Mouse (Mus musculus): ENCODE results near the gene Tsc22d3. TPM values are rescaled to one million over a fixed set of nuclear protein-coding genes. Genes with fewer than 3 reads are reported as not detected.

The Tsc22d3 gene
- polyA plus RNA-seq, 1 experiment, result 87.0 TPM

- H3K4me3 ChIP-seq, result no peak overlapping the region
- H3K79me2 ChIP-seq (ENCODE audit: control insufficient read depth, insufficient read depth), result no peaks in the 10 kb centered on the region
- H3K4me2 ChIP-seq (ENCODE audit: low read depth), result peak overlapping the region; percentile 12
- no peaks in the 10 kb centered on the region for H3K27me3 ChIP-seq (ENCODE audit: control insufficient read depth, insufficient read depth, insufficient read length)
- H3K36me3 ChIP-seq (ENCODE audit: control insufficient read depth, insufficient read depth), result no peaks in the 10 kb centered on the region
- H3ac ChIP-seq (ENCODE audit: control insufficient read depth, insufficient read length), result no peak overlapping the region
- no peak for TF ChIP-seq MYOD1 (IDR thresholded peaks at IDR 0.05; ENCODE audit: control insufficient read depth in 1 of 3, insufficient read length in 2 of 3, low read depth in 2 of 3)
- no peak for TF ChIP-seq MYOG (IDR thresholded peaks at IDR 0.05; ENCODE audit: control insufficient read depth in 1 of 3, insufficient read depth in 1 of 3, insufficient read length in 2 of 3, low read depth in 2 of 3)
- no peak for TF ChIP-seq USF1 (IDR thresholded peaks at IDR 0.05; ENCODE audit: low read depth)
- no peak for TF ChIP-seq MAX (IDR thresholded peaks at IDR 0.05; ENCODE audit: low read depth)
- TF ChIP-seq E2F4 (IDR thresholded peaks at IDR 0.05; ENCODE audit: insufficient read depth), result no peak
- TF ChIP-seq TCF12 (IDR thresholded peaks at IDR 0.05; ENCODE audit: insufficient read depth, poor library complexity, severe bottlenecking), result no peak
- no peak for TF ChIP-seq POLR2A (IDR thresholded peaks at IDR 0.05; ENCODE audit: insufficient read length, low read depth)
- no peak for TF ChIP-seq TCF3 (IDR thresholded peaks at IDR 0.05; ENCODE audit: insufficient read length, low read depth)
- TF ChIP-seq SRF (IDR thresholded peaks at IDR 0.05; ENCODE audit: control insufficient read depth, insufficient read length, low read depth), result no peak
- TF ChIP-seq POLR2AphosphoS2 (IDR thresholded peaks at IDR 0.05; ENCODE audit: insufficient read length, low read depth), result no peak
- TF ChIP-seq REST (IDR thresholded peaks at IDR 0.05; ENCODE audit: insufficient read depth, insufficient read length), result no peak
- TF ChIP-seq CEBPB (IDR thresholded peaks at IDR 0.05; ENCODE audit: insufficient read depth, poor library complexity, severe bottlenecking), result no peak
Measured at GRCm38 (mm10) chrX:140567711-140568407, 32.6 kb downstream of the Tsc22d3 start.

- Histone ChIP-seq H3K36me3 (ENCODE audit: control insufficient read depth, insufficient read depth) (no peaks in the 10 kb centered on the region), H3K79me2 (ENCODE audit: control insufficient read depth, insufficient read depth) (no peaks in the 10 kb centered on the region), H3K4me2 (ENCODE audit: low read depth) (no peak overlapping the region), H3K4me3 (no peak overlapping the region), H3K27me3 (ENCODE audit: control insufficient read depth, insufficient read depth, insufficient read length) (no peaks in the 10 kb centered on the region), H3ac (ENCODE audit: control insufficient read depth, insufficient read length) (no peak overlapping the region)
- no peak for TF ChIP-seq E2F4 (IDR thresholded peaks at IDR 0.05; ENCODE audit: insufficient read depth)
- TF ChIP-seq POLR2AphosphoS2 (IDR thresholded peaks at IDR 0.05; ENCODE audit: insufficient read length, low read depth), result no peak
- no peak for TF ChIP-seq USF1 (IDR thresholded peaks at IDR 0.05; ENCODE audit: low read depth)
- no peak for TF ChIP-seq POLR2A (IDR thresholded peaks at IDR 0.05; ENCODE audit: insufficient read length, low read depth)
- no peak for TF ChIP-seq TCF3 (IDR thresholded peaks at IDR 0.05; ENCODE audit: insufficient read length, low read depth)
Measured at GRCm38 (mm10) chrX:140565759-140566158, 34.7 kb downstream of the Tsc22d3 start.

GRCm38 (mm10) chrX:140565212-140565611 is 35.2 kb downstream of the Tsc22d3 start:
- H3K4me2 ChIP-seq (ENCODE audit: low read depth), result no peak overlapping the region
- H3ac ChIP-seq (ENCODE audit: control insufficient read depth, insufficient read length), result no peak overlapping the region
- no peaks in the 10 kb centered on the region for H3K36me3 ChIP-seq (ENCODE audit: control insufficient read depth, insufficient read depth)
- no peak for TF ChIP-seq TCF12 (IDR thresholded peaks at IDR 0.05; ENCODE audit: insufficient read depth, poor library complexity, severe bottlenecking)
- TF ChIP-seq CEBPB (IDR thresholded peaks at IDR 0.05; ENCODE audit: insufficient read depth, poor library complexity, severe bottlenecking), result no peak
- TF ChIP-seq SRF (IDR thresholded peaks at IDR 0.05; ENCODE audit: control insufficient read depth, insufficient read length, low read depth), result no peak
- no peak overlapping the region for H3K4me3 ChIP-seq
- H3K79me2 ChIP-seq (ENCODE audit: control insufficient read depth, insufficient read depth), result no peaks in the 10 kb centered on the region
- H3K27me3 ChIP-seq (ENCODE audit: control insufficient read depth, insufficient read depth, insufficient read length), result no peaks in the 10 kb centered on the region

- TF ChIP-seq MYOD1 (IDR thresholded peaks at IDR 0.05; ENCODE audit: control insufficient read depth in 1 of 3, insufficient read length in 2 of 3, low read depth in 2 of 3), result no peak
- no peak for TF ChIP-seq POLR2A (IDR thresholded peaks at IDR 0.05; ENCODE audit: insufficient read length, low read depth)
- no peak for TF ChIP-seq POLR2AphosphoS2 (IDR thresholded peaks at IDR 0.05; ENCODE audit: insufficient read length, low read depth)
- TF ChIP-seq USF1 (IDR thresholded peaks at IDR 0.05; ENCODE audit: low read depth), result no peak
- no peak for TF ChIP-seq SRF (IDR thresholded peaks at IDR 0.05; ENCODE audit: control insufficient read depth, insufficient read length, low read depth)
- no peak for TF ChIP-seq MYOG (IDR thresholded peaks at IDR 0.05; ENCODE audit: control insufficient read depth in 1 of 3, insufficient read depth in 1 of 3, insufficient read length in 2 of 3, low read depth in 2 of 3)
- TF ChIP-seq CEBPB (IDR thresholded peaks at IDR 0.05; ENCODE audit: insufficient read depth, poor library complexity, severe bottlenecking), result no peak
- Histone ChIP-seq H3K79me2 (ENCODE audit: control insufficient read depth, insufficient read depth) (no peaks in the 10 kb centered on the region), H3K4me3 (no peak overlapping the region), H3K4me2 (ENCODE audit: low read depth) (no peak overlapping the region), H3K27me3 (ENCODE audit: control insufficient read depth, insufficient read depth, insufficient read length) (no peaks in the 10 kb centered on the region), H3ac (ENCODE audit: control insufficient read depth, insufficient read length) (no peak overlapping the region), H3K36me3 (ENCODE audit: control insufficient read depth, insufficient read depth) (no peaks in the 10 kb centered on the region)
Measured at GRCm38 (mm10) chrX:140564777-140565176, 35.7 kb downstream of the Tsc22d3 start.

- H3K4me3 ChIP-seq, result no peak overlapping the region
- peak overlapping the region; percentile 42 for H3K4me2 ChIP-seq (ENCODE audit: low read depth)
- TF ChIP-seq MYOD1 (IDR thresholded peaks at IDR 0.05; ENCODE audit: control insufficient read depth in 1 of 3, insufficient read length in 2 of 3, low read depth in 2 of 3), result no peak
- no peak for TF ChIP-seq MYOG (IDR thresholded peaks at IDR 0.05; ENCODE audit: control insufficient read depth in 1 of 3, insufficient read depth in 1 of 3, insufficient read length in 2 of 3, low read depth in 2 of 3)
- H3K27me3 ChIP-seq (ENCODE audit: control insufficient read depth, insufficient read depth, insufficient read length), result no peaks in the 10 kb centered on the region
- no peak overlapping the region for H3ac ChIP-seq (ENCODE audit: control insufficient read depth, insufficient read length)
- no peaks in the 10 kb centered on the region for H3K79me2 ChIP-seq (ENCODE audit: control insufficient read depth, insufficient read depth)
- H3K36me3 ChIP-seq (ENCODE audit: control insufficient read depth, insufficient read depth), result no peaks in the 10 kb centered on the region
Measured at GRCm38 (mm10) chrX:140558176-140558844, 42.1 kb downstream of the Tsc22d3 start.
